Mouse (Mus musculus): Measurements from ENCODE around the gene Gmeb1. TPM values are rescaled to one million over a fixed set of nuclear protein-coding genes. Genes with fewer than 3 reads are reported as not detected.
"Not testable (repeated sequence)": the region's sequence is repeated elsewhere in the genome, so short reads cannot be mapped to it uniquely, and the experiment has no call there.

Gene Gmeb1
- total RNA-seq, 1 experiment from 2014 or later, result 20.7 TPM

DNA sequence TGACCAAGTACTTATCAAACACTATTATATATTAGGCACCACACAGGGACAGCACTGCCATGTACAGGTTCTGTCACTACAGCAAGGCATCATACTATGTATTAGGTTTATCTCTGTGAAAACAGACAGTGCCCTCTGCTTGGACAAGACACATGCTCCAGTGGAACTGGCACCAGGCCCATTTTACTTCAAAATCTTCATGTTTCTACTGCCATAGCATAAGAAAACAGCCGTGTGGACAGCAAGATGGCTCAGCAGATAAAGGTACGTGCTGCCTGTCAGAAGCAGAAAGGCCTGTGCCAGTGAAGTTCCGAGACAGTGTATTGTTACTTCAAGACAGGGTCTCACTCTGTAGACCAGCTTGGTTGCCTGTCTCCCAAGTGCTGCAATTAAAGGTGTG lies 20.2 kb downstream of the Gmeb1 start:
- ATAC-seq (replicated peaks; ENCODE audit: insufficient number of reproducible peaks, low FRiP score, low TSS enrichment, poor library complexity, severe bottlenecking), result no peak

DNA sequence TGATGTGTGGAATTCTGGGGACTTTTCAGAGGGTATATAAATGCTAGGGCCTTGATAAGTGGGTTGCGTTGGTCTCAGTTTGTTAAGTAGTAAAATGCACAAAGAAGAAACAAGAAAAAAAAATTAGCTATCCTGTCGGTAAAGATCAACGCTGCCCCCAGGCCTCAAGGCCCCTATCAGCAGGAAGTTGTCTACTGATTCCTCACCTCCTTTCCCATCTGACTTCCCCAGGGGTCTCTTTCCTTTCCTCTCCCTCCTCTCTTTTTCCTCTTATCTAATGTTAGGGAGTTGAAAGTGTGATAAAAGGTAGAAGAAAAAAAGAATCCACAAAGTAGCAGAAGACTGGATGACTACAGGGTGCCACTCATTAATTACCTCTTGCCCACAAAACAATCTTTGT lies 21.0 kb downstream of the Gmeb1 start:
- no peak for ATAC-seq (replicated peaks; ENCODE audit: insufficient number of reproducible peaks, low FRiP score, low TSS enrichment, poor library complexity, severe bottlenecking)

GRCm38 (mm10) chr4:132238356-132238755 lies 23.0 kb downstream of the Gmeb1 start:
- no peak for ATAC-seq (replicated peaks; ENCODE audit: insufficient number of reproducible peaks, low FRiP score, low TSS enrichment, poor library complexity, severe bottlenecking)

GRCm38 (mm10) chr4:132234710-132235109 lies 26.7 kb downstream of the Gmeb1 start:
- no peak for ATAC-seq (replicated peaks; ENCODE audit: insufficient number of reproducible peaks, low FRiP score, low TSS enrichment, poor library complexity, severe bottlenecking)

DNA sequence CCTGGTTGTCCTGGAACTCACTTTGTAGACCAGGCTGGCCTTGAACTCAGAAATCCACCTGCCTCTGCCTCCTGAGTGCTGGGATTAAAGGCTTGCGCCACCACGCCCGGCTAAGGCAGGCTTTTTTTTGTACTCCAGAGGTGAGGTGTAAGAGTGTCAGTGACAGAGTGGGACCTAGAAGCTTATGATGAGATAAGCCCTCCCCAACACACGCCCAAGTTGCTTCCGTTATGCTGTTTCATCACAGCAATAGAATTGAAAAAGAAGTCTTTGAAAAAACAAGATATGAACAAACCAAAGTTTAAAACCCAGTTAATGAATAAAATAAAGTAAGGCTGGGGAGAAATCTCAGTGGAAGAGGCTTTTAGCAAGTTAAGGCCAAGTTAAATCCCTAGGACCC lies 31.0 kb downstream of the Gmeb1 start:
- ATAC-seq (replicated peaks; ENCODE audit: insufficient number of reproducible peaks, low FRiP score, low TSS enrichment, poor library complexity, severe bottlenecking), result no peak

DNA sequence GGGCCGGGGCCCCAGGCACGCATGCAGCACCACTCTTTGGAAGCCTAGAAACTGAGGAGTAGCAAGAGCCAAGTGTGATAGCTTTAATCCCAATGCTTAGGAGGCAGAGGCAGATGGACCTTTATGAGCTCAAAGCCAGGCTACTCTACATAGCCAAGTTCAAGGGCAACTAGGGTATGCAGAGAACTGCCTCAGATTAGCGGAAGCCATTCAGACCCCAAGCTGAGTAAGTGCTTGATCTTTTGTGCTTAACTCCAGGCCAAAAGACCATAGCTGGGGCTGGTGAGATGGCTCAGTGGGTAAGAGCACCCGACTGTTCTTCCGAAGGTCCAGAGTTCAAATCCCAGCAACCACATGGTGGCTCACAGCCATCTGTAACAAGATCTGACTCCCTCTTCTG lies 39.4 kb downstream of the Gmeb1 start:
- ATAC-seq (replicated peaks; ENCODE audit: insufficient number of reproducible peaks, low FRiP score, low TSS enrichment, poor library complexity, severe bottlenecking), result not testable (repeated sequence)

- not testable (repeated sequence) for ATAC-seq (replicated peaks; ENCODE audit: insufficient number of reproducible peaks, low FRiP score, low TSS enrichment, poor library complexity, severe bottlenecking)
Measured at GRCm38 (mm10) chr4:132218439-132218838, 43.0 kb downstream of the Gmeb1 start.

DNA sequence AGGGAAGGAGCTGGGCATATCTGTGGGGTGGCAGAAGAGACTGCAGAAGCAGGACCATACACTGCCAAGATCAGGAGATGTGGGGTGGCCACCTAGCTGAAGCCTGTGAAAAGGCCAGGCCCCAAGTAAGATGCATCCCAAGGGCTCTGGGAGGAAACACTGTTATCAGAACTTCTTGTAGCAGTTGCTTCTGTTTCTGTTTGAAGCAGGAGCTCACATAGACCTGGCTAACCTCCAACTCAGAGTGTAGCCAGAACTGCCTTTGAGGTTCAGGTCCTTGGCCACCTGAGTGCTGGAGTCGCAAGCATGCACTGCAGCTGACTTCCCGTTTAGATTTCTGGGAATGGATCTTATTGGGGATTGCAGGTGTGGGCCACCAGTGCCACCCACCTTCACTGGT lies 43.6 kb downstream of the Gmeb1 start:
- no peak for ATAC-seq (replicated peaks; ENCODE audit: insufficient number of reproducible peaks, low FRiP score, low TSS enrichment, poor library complexity, severe bottlenecking)

- no peak for ATAC-seq (replicated peaks; ENCODE audit: insufficient number of reproducible peaks, low FRiP score, low TSS enrichment, poor library complexity, severe bottlenecking)
Measured at GRCm38 (mm10) chr4:132216602-132217001, 44.8 kb downstream of the Gmeb1 start.

DNA sequence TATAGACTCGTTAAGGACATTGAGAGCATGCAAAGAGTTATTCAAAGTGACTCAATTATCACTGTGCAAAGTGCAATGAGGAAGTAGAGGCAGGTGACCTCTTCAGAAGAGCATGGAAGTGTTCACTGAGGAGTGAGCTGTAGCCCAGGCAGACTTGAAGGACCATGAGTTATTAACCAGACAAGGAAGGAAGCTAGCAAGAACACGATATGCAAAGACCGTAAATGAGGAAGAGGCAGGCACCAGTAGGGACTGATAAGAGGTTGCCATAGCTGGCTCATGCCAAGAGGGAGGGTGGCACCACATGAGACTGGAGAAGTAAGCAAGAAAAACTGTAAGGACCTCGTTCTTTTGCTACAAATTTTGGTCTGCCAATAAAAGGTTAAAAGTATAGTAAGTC lies 46.6 kb downstream of the Gmeb1 start:
- ATAC-seq (replicated peaks; ENCODE audit: insufficient number of reproducible peaks, low FRiP score, low TSS enrichment, poor library complexity, severe bottlenecking), result peak; percentile 54

DNA sequence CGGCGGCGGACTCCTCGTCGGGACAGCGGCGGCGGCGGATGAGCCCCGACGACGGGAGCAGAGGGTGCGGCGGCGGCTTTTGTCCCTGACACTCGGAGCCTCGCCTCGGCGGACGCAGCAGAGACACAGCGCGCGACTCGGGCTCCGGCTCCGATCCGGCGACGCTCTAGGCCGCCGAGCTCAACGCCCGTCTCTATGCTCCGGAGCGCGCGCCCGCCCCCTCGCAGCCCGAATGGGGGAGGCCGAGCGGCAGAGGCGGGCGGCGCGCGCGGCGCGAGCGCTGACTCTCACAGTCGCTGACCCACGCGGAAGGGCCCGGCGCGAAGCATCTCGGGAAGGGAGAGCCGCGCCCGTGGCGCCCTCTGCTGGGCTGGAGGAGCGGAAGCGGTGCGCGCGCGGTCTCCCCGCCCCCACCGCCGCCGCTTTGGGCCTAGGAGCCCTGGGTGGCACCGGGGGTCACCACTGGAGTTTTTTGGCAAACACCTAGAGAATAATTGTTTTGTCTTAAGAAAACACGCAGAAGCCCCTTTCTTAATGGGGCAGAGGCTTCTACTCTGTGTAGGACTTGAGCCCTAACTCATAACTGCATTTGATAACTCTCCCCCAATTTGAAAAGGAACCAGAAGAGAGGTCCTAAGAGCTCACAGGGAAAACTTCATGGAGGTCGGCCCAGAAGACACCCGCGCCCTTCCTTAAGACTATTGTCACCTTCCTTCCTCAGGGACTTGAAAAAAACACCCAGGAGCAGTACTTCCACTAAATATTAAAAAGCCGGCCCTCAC lies 49.3 kb downstream of the Gmeb1 start, which contains the start of gene Ythdf2:
Ythdf2 (minus strand) TSS at position 351 of the 782 bp plus-strand sequence.
- peak; percentile 84 for ATAC-seq (replicated peaks; ENCODE audit: insufficient number of reproducible peaks, low FRiP score, low TSS enrichment, poor library complexity, severe bottlenecking)

- ATAC-seq (replicated peaks; ENCODE audit: insufficient number of reproducible peaks, low FRiP score, low TSS enrichment, poor library complexity, severe bottlenecking), result peak; percentile 27; the same call in 1 of the 2 replicates
Measured at GRCm38 (mm10) chr4:132211091-132211942, 50.1 kb downstream of the Gmeb1 start.

DNA sequence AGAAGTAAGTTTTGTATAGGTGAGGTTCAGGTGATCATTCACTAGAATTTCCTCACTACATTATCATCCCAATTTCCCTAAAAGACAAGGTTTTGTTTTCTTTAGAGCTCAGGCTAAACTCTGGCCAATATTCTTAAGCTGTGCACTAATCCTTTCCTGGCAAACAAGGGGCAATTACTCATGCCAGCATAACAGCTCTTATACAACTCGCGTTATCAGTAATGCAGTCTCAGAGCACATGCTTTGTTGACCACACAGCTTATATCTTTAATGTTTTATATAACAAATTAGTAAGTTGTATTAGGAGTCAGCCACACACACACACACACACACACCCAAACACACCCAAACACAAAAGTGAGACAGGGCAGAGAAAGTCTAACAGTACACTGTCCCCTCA lies 51.1 kb downstream of the Gmeb1 start:
- no peak for ATAC-seq (replicated peaks; ENCODE audit: insufficient number of reproducible peaks, low FRiP score, low TSS enrichment, poor library complexity, severe bottlenecking)

- no peak for ATAC-seq (replicated peaks; ENCODE audit: insufficient number of reproducible peaks, low FRiP score, low TSS enrichment, poor library complexity, severe bottlenecking)
Measured at GRCm38 (mm10) chr4:132209299-132209698, 52.1 kb downstream of the Gmeb1 start.

DNA sequence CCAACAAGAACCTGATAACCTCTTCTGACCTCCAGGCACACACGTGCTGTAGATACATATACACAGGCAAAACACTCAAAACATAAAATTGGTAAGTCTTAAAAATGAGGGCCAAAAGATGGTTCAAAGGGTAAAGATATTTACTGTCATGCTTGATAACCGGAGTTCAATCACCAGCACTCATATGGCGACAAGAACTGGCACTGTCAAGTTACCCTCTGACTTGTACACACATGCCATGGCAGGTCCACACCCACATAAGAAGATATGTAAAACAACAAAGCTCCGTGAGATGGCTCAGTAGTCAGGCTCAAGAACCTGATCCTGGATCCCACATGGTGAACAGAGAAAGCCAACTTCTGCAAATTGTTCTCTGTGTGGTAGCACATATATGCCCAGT lies 54.1 kb downstream of the Gmeb1 start:
- ATAC-seq (replicated peaks; ENCODE audit: insufficient number of reproducible peaks, low FRiP score, low TSS enrichment, poor library complexity, severe bottlenecking), result no peak

DNA sequence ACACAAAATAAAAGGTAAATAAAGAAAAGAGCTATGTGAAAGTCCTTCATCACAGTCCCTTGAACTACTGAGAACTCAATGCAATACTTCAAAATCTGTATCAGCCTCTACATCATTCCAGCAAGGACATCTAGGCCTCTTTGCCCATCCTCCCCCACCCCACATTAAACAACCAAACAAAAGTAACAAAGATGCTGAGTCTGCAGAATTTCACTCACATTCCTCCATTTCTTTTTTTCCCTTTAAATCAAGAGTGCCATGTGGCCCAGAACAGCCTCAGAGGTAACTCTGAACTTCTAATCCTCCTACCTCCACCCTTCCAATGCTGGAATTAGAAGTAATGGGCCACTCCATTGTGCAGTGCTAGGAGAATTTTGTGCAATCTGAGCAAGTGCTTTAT lies 62.6 kb downstream of the Gmeb1 start:
- ATAC-seq (replicated peaks; ENCODE audit: insufficient number of reproducible peaks, low FRiP score, low TSS enrichment, poor library complexity, severe bottlenecking), result no peak

- no peak; the same call in 1 of the 2 replicates for ATAC-seq (replicated peaks; ENCODE audit: insufficient number of reproducible peaks, low FRiP score, low TSS enrichment, poor library complexity, severe bottlenecking)
Measured at GRCm38 (mm10) chr4:132198285-132198712, 63.1 kb downstream of the Gmeb1 start.

GRCm38 (mm10) chr4:132194975-132195374 lies 66.4 kb downstream of the Gmeb1 start:
- ATAC-seq (replicated peaks; ENCODE audit: insufficient number of reproducible peaks, low FRiP score, low TSS enrichment, poor library complexity, severe bottlenecking), result no peak

DNA sequence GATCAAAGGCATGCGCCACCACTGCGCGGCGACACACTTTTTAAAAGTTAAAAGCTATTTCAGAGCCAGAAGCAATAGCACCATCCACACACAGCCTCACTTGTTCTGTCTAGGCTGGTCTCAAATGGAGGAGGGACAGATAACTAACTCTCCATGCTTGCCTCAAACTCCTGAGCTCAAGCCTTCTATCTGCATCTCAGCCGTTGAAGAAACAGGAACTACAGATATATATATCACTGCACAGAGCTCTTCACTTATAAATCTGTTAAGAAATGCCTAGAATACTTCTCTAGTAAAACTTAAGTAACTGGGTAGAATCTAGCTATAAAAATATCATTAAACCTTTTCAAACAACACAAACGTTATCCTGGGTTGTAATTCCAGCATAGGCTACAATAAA lies 67.0 kb downstream of the Gmeb1 start:
- no peak for ATAC-seq (replicated peaks; ENCODE audit: insufficient number of reproducible peaks, low FRiP score, low TSS enrichment, poor library complexity, severe bottlenecking)
